ENCODE assay signal across 8 mouse cellular contexts in genomic region chr1:87292420-87293190, GRCm38 (mm10). TPM values are rescaled to one million over a fixed set of nuclear protein-coding genes. Genes with fewer than 3 reads are reported as not detected.
DNase-seq lines count a peak whose midpoint lies in the region; ATAC-seq and TF ChIP-seq lines count a peak whose summit lies in the region.

No protein-coding gene starts in this region.

- H3K27ac ChIP-seq in forebrain, postnatal 0 days (ENCODE audit: low read depth, low read length), result no peak overlapping the region
- H3K27ac ChIP-seq in forebrain, embryonic 10.5 days, result no peak overlapping the region
- peak overlapping the region; percentile 24; the same call in 1 of the 2 replicates for H3K27ac ChIP-seq in gastrocnemius, adult 2 months
- no peak overlapping the region for H3K27ac ChIP-seq in liver, embryonic 16.5 days (ENCODE audit: low read length)

- no peaks in the 10 kb centered on the region for H3K4me1 ChIP-seq in forebrain, postnatal 0 days (ENCODE audit: insufficient read depth)
- H3K4me1 ChIP-seq in forebrain, embryonic 10.5 days, result peaks cover 4% of the 10 kb centered on the region; the same call in 1 of the 2 replicates
- H3K4me1 ChIP-seq in liver, embryonic 16.5 days (ENCODE audit: control insufficient read depth, low read depth, low read length), result no peaks in the 10 kb centered on the region

- intact Hi-C loops in gastrocnemius, adult 2 months (cut with DNase I), result loop anchor here (2.0 kb wide), 1 partner anchor 46 kb away; no protein-coding TSS in a partner anchor

- no peaks in the 10 kb centered on the region for H3K9me3 ChIP-seq in forebrain, postnatal 0 days (ENCODE audit: low read length)
- no peaks in the 10 kb centered on the region for H3K9me3 ChIP-seq in forebrain, embryonic 10.5 days
- no peaks in the 10 kb centered on the region for H3K9me3 ChIP-seq in liver, embryonic 16.5 days (replicated peaks; ENCODE audit: control insufficient read depth, low read length)

- WGBS in forebrain, postnatal 0 days, result 66% methylated on average over 15 of the region's 15 CpGs
- WGBS in forebrain, embryonic 10.5 days, result 61% methylated on average over 15 of the region's 15 CpGs
- WGBS in liver, embryonic 16.5 days (ENCODE audit: insufficient replicate concordance), result 58% methylated on average over 15 of the region's 15 CpGs

- H3K27me3 ChIP-seq in forebrain, postnatal 0 days (ENCODE audit: insufficient read depth, low read length), result no peaks in the 10 kb centered on the region
- no peaks in the 10 kb centered on the region for H3K27me3 ChIP-seq in forebrain, embryonic 10.5 days (ENCODE audit: poor library complexity, severe bottlenecking)
- no peaks in the 10 kb centered on the region for H3K27me3 ChIP-seq in liver, embryonic 16.5 days (ENCODE audit: control insufficient read depth, insufficient read depth, low read depth, low read length)

- no peaks in the 10 kb centered on the region for H3K36me3 ChIP-seq in forebrain, postnatal 0 days (ENCODE audit: insufficient read depth)
- H3K36me3 ChIP-seq in forebrain, embryonic 10.5 days (replicated peaks), result no peaks in the 10 kb centered on the region
- H3K36me3 ChIP-seq in liver, embryonic 16.5 days (ENCODE audit: control insufficient read depth, insufficient read depth), result no peaks in the 10 kb centered on the region

- TF ChIP-seq CTCF in forebrain, postnatal 0 days (IDR thresholded peaks at IDR 0.05; ENCODE audit: low read depth), result peak; percentile 70
- peak; percentile 65 for TF ChIP-seq CTCF in gastrocnemius, adult 2 months (IDR thresholded peaks at IDR 0.05)

- H3K4me3 ChIP-seq in forebrain, postnatal 0 days (ENCODE audit: low read depth, low read length), result no peak overlapping the region
- H3K4me3 ChIP-seq in forebrain, embryonic 10.5 days, result no peak overlapping the region
- no peak overlapping the region for H3K4me3 ChIP-seq in gastrocnemius, adult 2 months
- no peak overlapping the region for H3K4me3 ChIP-seq in liver, embryonic 16.5 days (ENCODE audit: low read depth, low read length)

- H3K4me2 ChIP-seq in forebrain, postnatal 0 days (ENCODE audit: low read depth), result no peak overlapping the region
- no peak overlapping the region for H3K4me2 ChIP-seq in liver, embryonic 16.5 days (ENCODE audit: low read depth, low read length)

- DNase-seq in forebrain, postnatal 0 days, result peak; percentile 65
- no peak for DNase-seq in forebrain, embryonic 10.5 days (ENCODE audit: extremely low spot score, low spot score)
- peak; percentile 27 to 53 for DNase-seq in cerebellum, adult 18-20 months
- peak; percentile 65 for DNase-seq in gastrocnemius, adult 2 months
- DNase-seq in kidney, adult 8-10 months, result peak; percentile 70 to 77
- DNase-seq in right cerebral cortex, postnatal 4 days, result peak; percentile 28

- peak; percentile 84 for ATAC-seq in forebrain, postnatal 0 days
- ATAC-seq in liver, embryonic 16.5 days (ENCODE audit: low read depth), result peak; percentile 49; the same call in 1 of the 2 replicates
- no peak for ATAC-seq in megakaryocyte progenitor cell, adult 5-6 weeks (replicated peaks; ENCODE audit: poor library complexity)

- H3K9ac ChIP-seq in forebrain, postnatal 0 days, result no peak overlapping the region
- no peak overlapping the region for H3K9ac ChIP-seq in liver, embryonic 16.5 days (ENCODE audit: low read depth, low read length)

RNA-seq across cellular contexts. Expression of gene Efhd1, which starts 28.4 kb away (rescaled TPM):
- 1.3 TPM in 2 replicates for total RNA-seq in forebrain, postnatal 0 days (2014; rRNA removed)
- polyA plus RNA-seq in forebrain, postnatal 0 days (2015; fragmentation: Nextera tagmentation; extraction: Ambion mirVana), result 1.9 and 2.2 TPM in 2 replicates
- 1.6 and 2.5 TPM in 2 replicates for polyA plus RNA-seq in forebrain, embryonic 10.5 days (2016; fragmentation: Nextera tagmentation; extraction: Ambion mirVana)
- 1 to 10 TPM; 3.7 to 7.4 TPM for total RNA-seq in gastrocnemius, adult 2 months (2021)
- polyA plus RNA-seq in liver, embryonic 16.5 days (2015; fragmentation: Nextera tagmentation; extraction: Ambion mirVana), result 0.09 and 0.19 TPM in 2 replicates
- total RNA-seq in megakaryocyte progenitor cell, adult 5-6 weeks (2015), result not detected in 2 replicates
- total RNA-seq in megakaryocyte progenitor cell, adult 5-6 weeks (2017), result not detected in 2 replicates

RNA-seq across cellular contexts. Expression of gene Gigyf2, which starts 34.2 kb away (rescaled TPM):
- 69.0 and 73.4 TPM in 2 replicates for total RNA-seq in forebrain, postnatal 0 days (2014; rRNA removed)
- 31.9 and 44.3 TPM in 2 replicates for polyA plus RNA-seq in forebrain, postnatal 0 days (2015; fragmentation: Nextera tagmentation; extraction: Ambion mirVana)
- polyA plus RNA-seq in forebrain, embryonic 10.5 days (2016; fragmentation: Nextera tagmentation; extraction: Ambion mirVana), result 47.4 and 52.6 TPM in 2 replicates
- 10 to 100 TPM; 38.2 to 40.2 TPM for total RNA-seq in gastrocnemius, adult 2 months (2021)
- polyA plus RNA-seq in liver, embryonic 16.5 days (2015; fragmentation: Nextera tagmentation; extraction: Ambion mirVana), result 17.3 and 17.9 TPM in 2 replicates
- total RNA-seq in megakaryocyte progenitor cell, adult 5-6 weeks (2015), result 53.5 and 60.7 TPM in 2 replicates
- 77.8 and 103 TPM in 2 replicates for total RNA-seq in megakaryocyte progenitor cell, adult 5-6 weeks (2017)
